Mouse (Mus musculus) heart, postnatal 36 days (tissue): ENCODE measurements around the gene Pde8b. TPM values are rescaled to one million over a fixed set of nuclear protein-coding genes. Genes with fewer than 3 reads are reported as not detected.

Experiments
- DNase-seq, 2 experiments: peaks; one replicate each; pipeline ENCODE4 v3.0.0; 2021 to 2022
- intact Hi-C: fragments of 180-260 bp; cut with DNase I; formaldehyde crosslinking; loops from one replicate; pipeline ENCODE4 v1.15.1; 2025
- total RNA-seq, 2 experiments: library from RNA; stranded (reverse); gene quantifications; 2 replicates each; pipeline ENCODE4 v1.2.3; 2021

The Pde8b gene
- 1 to 10 TPM; 3.6 to 3.7 TPM for total RNA-seq

DNA sequence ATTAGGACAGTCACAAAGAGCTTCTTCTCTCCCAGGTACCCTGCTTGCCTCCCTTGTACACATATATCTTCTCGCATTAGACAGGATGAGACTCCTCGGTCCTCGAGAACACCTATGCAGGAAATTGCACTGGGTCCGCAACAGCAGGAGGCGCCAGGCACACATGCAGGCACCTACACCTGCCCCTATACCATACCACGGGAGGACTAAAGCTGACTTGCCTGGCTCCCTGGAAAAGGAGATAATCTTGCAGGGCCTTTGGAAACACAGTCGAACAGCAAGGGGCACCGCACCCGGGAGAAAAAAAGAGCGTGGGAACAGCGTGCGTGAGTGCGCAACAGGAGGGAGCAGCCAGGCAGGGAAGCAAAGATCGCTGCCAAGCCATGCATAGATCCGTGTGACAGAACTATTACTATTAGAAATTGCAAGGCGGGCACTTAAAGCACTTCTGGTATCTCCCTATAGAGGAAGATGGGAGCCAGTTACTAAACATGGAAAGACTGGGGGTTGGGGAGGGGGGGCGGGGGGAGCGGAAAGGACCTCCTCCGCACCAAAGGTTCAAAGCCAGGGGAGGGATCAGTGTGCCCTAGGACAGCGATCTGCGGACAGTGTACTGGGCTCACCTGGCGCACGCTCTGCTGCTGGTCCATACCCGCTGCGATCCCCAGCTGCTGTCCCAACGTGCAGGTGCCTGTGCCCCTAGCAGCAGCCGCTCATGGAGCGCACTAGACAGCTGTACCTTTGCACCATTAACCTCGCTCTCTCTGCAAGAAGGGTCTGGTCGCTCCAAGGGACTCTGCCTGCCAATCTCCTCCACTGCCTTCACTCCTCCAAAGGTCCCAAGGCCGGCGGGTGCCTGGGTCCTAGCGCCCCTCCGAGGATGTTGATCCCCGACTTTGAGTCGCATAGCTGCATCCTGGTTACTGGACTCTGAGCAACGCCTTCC lies at the start of gene Pde8b:
Gene Pde8b (minus strand): TSS at position 826 of the 946 bp plus-strand sequence.
- intact Hi-C loops: loop anchor here (5.0 kb wide), 1 partner anchor 98 kb away; no protein-coding TSS in a partner anchor
- DNase-seq: no peak

DNA sequence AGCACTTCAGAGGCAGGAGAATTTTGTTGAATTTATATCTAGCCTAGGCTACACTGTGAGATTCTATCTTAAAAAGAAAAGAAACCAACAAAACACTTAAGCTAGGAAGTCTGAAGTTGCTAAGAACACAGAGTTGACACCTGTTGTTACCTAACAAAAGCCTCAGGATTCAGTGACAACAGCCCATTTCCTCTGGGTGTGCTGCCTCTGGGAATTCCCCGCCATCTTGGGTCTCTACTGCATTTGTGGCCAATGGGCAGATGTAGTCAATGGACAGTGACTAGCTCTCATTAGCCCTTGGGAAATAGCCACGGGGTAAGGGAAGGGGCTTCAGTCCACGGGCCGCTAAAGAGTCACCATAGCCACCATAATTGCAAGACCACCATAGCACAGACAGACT lies 41.8 kb upstream of the Pde8b start:
- intact Hi-C loops: no loop called here
- no peak for DNase-seq

DNA sequence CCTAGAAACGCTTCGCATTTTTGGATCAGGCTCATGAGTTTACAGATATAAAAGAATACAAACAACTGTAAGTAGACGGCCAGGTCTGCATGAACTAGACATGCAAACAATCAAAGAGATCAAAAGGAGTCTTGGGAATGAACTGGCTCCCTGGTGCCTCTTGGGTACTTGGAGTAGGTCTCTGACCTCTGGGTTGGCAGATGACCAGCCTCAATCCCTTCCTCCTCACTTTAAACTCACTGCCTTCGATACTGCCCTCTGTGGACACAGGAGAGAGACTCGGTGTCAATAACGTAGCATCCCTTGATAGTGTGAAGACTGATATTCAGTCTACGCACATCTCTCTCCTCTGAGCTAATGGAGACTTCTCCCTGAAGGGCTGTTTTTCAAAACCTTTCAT lies 37.9 kb upstream of the Pde8b start:
- DNase-seq: no peak
- intact Hi-C loops: no loop called here

DNA sequence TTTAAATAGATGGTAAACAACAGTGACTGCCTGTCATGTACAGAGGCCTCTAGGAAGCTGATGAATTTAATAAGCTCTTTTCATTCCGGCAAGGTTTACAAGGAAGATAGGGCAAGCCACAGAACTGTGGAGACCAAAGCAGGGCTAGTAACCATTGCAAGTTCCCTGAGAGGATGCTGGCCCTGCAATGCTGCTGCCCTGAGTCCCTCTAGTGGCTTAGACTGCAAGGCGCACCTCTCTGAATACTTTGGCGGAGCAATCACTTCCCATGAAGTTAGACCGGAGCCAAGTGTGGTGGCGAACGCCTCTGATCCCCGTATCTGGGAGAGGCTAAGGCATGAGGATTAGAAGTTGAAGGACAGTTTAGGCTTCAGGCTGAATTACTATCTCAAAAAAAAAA lies 36.9 kb upstream of the Pde8b start:
- DNase-seq: peak; percentile 49 to 53
- intact Hi-C loops: loop anchor here (1.0 kb wide), 1 partner anchor 220 kb away; no protein-coding TSS in a partner anchor

- DNase-seq: no peak
- intact Hi-C loops: no loop called here
Measured at GRCm38 (mm10) chr13:95281740-95282673, 31.9 kb upstream of the Pde8b start.

- DNase-seq: no peak
- intact Hi-C loops: no loop called here
Measured at GRCm38 (mm10) chr13:95278426-95279025, 28.4 kb upstream of the Pde8b start.

- intact Hi-C loops: no loop called here
- DNase-seq: no peak
Measured at GRCm38 (mm10) chr13:95264691-95265090, 14.6 kb upstream of the Pde8b start.

DNA sequence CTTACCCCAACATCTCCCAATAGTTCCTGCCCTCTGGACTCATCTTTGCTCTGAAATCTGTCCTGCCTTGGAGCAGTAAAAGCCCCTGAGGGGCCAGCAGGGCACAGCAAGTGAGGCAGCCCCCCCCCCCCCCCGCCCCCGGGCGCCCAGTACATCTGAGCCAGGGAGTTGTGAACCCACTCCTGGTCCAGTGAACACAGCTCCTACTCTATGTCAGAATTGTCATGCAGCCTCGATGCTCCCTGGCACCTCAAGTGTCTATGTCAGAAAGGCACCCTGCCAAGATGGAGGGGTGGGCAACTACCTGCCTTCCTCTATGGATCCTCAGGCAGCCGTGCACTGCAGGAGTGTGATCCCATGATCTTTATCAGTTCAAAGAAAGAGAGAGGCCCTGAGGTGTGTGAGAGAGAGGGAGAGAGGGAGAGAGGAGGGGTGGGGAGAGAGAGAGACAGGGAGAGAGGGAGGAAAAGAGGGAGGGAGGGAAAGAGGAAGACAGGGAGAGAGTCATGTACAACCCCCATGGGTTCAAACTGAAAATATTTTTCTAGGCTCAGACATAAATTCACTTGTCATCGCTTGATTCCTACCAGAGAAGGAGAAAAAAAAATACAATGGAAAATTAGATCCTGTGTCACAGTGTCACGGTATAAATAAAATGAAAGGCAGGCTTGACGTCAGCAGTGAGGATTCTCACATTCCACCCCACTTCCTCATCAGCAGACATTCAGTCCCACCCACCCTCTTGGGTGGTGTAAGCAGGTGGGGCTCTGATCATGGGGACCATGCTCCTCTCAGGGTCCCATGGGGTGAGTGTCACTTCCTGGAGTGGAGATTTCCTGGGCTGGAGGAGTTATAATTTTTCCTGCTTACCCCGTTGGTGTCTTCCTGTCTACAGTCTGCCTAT lies 11.0 kb upstream of the Pde8b start:
- intact Hi-C loops: no loop called here
- DNase-seq: no peak

DNA sequence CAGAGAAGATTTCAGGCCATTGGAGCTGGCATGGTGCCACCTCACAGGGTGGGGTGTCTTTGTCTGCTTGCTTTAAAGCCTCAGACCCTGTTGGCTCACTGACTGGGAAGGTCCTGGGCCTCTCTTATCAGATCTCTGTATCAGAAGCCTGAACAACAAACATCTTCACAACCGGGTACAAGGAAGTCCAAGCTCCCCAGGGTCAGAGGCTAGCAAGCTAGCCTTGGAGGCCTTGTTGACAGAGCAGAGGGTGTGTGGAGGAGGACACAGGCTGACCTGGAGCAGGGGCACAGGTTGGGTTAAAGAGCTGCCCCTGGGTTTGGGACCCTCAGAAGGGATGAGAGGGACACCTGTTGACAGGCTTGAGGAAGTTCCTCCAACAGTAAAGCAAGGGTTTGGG lies 10.3 kb upstream of the Pde8b start:
- intact Hi-C loops: no loop called here
- DNase-seq: no peak

DNA sequence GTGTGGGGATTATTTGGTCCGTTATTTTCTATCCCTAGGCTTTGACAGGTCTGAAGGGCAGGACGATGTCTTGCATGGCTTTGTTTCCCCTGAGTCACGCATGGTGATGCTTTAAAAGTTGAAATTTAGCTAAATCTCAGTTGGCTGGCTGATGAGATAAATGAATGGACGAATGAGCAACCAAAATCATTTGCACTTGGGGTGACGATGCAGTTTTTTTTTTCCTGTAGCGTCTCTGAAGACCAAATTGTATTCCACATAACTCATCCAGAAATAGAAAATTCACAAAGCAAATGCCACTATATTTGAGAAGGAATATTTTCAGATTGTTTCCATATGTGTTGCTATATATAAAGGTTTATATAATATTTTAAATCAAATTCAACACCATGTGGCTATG lies 6.9 kb upstream of the Pde8b start:
- intact Hi-C loops: no loop called here
- DNase-seq: no peak

- intact Hi-C loops: no loop called here
- no peak for DNase-seq
Measured at GRCm38 (mm10) chr13:95255083-95255482, 4.9 kb upstream of the Pde8b start.

GRCm38 (mm10) chr13:95243026-95243425 lies 7.1 kb downstream of the Pde8b start:
- DNase-seq: no peak
- intact Hi-C loops: no loop called here

- no peak for DNase-seq
- intact Hi-C loops: no loop called here
Measured at GRCm38 (mm10) chr13:95237488-95237887, 12.6 kb downstream of the Pde8b start.

GRCm38 (mm10) chr13:95235261-95235660 lies 14.9 kb downstream of the Pde8b start:
- intact Hi-C loops: no loop called here
- no peak for DNase-seq

DNA sequence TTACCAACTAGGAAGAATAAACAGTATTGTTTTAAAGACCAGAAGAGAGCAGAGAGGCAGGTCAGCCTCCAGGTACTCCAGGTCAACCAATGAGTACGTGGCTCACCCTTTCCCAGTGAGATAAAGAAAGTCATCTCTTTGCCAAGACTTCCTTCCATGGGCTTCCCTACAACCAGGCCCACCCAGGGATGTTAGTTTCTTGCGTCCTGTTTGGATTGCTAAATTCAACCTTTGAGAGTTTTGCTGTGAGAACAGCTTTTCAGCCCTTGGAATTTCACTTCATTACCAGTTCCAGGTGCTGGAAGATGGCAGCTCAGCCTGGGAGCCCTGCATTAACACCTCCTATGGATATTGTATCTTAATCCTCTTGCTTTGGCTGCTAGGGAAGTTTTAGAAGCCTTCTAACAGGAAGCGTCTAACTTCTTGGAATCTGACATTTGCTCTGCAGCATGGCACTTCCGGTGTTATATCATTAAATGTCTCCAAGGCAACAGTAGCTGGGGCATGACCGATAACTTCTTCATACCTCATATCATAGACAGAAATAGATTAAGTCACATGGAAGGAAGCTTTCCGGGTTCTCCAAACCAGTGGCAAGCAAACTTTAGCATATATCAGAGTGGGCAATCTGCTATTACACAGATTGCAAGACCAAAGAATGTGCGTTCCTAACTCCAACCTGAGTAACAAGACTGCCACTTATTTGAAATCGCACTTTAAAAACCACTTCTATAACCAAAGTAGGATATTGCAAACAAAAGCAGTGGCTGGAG lies 18.6 kb downstream of the Pde8b start:
- DNase-seq: no peak
- intact Hi-C loops: no loop called here

- intact Hi-C loops: no loop called here
- no peak for DNase-seq
Measured at GRCm38 (mm10) chr13:95230326-95230725, 19.8 kb downstream of the Pde8b start.

GRCm38 (mm10) chr13:95224491-95224890 lies 25.6 kb downstream of the Pde8b start:
- DNase-seq: no peak
- intact Hi-C loops: no loop called here

- intact Hi-C loops: no loop called here
Measured at GRCm38 (mm10) chr13:95223427-95223772, 26.7 kb downstream of the Pde8b start.

More at GRCm38 (mm10) chr13:95223427-95223772, 26.7 kb downstream of the Pde8b start:
- DNase-seq: peak in 1 of 2 experiments; percentile 3
